Mouse (Mus musculus): ENCODE measurements around the gene Caln1. TPM values are rescaled to one million over a fixed set of nuclear protein-coding genes. Genes with fewer than 3 reads are reported as not detected.

Caln1 gene
- total RNA-seq, 2 experiments from 2014 or later, result not detected

DNA sequence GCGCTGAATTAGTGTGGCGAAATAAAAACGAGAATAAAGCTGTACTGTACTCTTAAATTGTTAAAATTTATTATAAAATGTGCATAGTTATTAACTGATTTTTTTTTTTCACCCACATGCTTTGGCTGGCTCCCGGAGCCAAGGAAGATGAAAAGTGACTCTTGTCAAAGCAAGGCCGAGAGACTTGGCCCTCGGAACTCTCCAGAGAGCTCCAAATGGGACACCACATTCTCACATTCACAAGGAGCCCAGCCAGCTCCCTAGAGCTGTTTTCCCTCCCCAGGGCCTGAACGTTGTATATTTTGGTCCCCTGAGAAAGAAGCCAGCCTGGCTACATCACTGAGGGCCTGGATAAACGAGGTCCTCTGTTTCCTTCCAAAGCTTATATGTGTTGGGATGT lies 25.1 kb downstream of the Caln1 start:
- no peak for DNase-seq

DNA sequence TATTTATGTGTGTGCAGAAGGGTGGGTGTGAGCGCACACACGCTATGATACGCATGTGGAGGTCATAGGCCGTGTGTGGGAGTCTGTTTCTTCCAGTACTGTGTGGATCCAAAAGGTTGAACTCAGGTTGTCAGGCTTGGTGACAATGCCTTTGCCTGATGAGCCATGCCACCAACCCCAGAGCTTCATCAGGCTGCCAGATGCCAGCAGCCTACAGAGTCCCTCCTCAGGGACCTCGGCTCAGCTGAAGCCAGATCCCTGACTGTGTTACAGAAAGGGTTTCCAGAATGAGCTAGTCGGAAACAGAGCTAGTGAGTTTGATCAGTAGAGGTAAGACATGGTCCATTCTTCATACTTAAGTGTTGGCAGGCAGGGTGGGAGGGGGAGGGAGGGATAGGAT lies 25.9 kb downstream of the Caln1 start:
- DNase-seq, result no peak

DNA sequence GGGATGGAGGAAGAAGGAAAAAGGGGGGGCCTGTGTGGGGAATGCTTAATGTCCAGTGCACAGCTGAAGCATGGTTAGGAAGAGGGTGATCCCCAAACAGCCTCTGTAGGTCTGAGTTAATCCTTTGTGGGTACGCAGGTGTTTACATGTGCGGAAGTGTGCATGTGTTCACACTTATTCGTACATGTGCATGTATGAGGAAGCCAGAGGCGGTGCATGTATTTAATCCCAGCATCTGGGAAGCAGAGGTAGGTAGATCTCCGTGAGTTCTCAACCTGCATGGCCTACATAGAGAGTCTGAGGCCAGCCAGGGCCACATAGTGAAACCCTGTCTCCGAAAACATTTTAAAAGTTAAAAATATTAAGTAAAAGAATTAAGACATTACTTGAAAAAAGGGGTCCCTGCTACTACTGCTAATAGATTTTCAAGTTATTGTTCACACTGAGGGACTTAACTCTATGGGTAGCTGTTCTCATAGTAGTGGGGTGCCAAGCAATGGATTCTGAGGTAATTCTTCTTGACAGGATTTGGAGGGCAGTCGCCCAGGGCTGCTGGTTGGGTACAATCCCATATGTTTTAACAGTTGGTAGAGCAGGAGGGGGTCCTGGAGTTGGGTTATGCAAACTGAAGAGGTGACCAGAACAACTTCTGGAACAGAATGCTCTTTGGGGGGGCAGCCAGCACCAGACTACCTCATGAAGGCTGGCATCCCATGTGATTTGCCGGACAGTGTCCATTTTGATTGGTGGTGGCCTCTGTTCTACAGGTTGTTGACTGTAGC lies 31.1 kb downstream of the Caln1 start:
- no peak for DNase-seq

DNA sequence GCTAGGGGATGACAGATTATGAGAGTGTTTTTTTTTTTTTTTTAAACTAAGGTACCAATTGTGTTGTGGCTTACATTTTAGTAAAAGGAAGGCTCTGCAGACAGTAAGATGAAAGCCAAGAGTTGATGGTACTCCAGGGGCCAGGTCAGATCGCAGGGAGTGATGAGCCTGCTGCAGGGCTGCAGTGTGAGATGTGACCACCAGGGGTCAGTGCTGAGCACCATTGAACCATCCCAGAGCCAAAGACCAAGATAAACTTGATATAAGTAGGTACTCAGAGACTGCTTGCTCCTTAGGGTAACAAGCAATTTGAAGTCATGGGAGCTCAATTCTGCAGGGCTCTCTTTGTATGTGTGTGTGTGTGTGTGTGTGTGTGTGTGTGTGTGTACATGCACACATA lies 35.9 kb downstream of the Caln1 start:
- DNase-seq, result peak; percentile 46

DNA sequence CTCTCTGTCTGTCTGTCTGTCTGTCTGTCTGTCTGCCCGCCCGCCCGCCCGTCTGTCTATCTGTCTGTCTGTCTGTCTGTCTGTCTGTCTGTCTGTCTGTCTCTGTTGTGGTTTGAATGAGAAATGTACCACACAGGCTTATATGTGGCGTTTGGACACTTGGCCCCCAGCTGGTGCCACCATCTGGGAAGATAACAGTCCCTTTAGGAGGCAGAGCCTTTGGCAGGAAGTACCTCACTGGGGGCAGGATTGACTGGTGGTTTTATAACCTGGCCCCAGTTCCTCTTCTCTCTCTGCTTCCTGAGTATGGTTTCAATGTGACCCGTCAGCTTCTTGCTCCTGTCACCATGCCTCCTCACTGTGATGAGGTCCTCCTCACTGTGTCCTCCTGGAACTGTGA lies 40.5 kb downstream of the Caln1 start:
- no peak for DNase-seq

DNA sequence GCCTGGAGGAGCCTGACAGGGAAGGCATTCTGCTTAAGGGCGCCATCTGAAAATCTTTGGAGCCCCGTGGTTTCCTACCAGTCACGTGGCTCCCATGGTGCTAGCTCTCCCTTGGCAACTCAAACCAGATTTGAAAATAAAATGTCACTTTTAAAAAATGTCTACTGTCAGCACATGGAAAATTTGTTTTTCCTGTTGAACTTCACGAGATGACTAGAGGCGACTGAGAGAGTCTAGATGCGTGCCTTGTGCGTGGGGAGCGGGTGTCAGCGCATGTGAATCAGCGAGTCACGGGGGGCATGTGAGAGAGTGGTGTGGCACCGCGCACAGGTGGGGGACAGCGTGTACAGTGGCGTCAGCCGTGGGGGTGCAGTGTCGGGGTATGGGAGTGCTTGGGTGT lies 42.3 kb downstream of the Caln1 start:
- no peak for DNase-seq

DNA sequence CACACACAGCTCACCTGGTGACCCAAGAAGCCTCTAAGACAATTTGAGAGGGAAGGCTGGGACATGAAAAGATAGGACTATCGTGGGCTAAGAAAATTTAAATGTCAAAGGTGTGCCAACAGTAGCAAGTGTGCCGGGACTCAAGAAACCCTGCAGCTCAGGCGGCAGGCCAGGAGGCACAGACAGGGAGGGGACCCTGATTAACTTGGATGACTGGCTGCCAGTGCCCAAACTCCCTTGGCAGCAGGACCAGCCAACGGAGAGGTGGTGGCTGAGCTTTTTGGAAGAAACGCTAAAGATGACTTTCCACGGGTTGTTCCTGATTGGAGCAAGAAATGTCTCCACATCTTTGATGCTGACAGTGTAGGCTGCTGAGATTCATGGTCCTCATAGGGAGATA lies 78.2 kb downstream of the Caln1 start:
- DNase-seq, result no peak

DNA sequence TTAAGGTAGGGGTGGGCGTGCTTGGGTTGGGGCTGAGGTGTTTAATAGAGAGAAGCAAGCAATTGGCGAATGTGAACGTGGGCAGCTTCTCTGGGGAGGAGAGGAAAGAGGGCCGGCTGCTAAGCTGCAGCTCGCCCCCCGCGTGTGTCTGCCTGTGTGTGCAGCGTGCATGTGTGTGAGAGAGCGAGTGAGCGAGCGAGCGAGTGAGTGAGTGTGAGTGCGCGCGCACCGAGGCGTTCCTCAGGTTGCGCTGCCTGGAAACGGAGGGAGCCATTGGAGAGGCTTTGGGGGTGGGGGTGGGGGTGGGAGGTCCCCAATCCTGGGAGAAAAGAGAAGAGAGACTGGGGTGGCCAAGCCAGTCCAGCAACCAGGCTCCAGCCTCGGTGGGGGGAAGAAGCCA lies 79.2 kb downstream of the Caln1 start:
- no peak for DNase-seq

DNA sequence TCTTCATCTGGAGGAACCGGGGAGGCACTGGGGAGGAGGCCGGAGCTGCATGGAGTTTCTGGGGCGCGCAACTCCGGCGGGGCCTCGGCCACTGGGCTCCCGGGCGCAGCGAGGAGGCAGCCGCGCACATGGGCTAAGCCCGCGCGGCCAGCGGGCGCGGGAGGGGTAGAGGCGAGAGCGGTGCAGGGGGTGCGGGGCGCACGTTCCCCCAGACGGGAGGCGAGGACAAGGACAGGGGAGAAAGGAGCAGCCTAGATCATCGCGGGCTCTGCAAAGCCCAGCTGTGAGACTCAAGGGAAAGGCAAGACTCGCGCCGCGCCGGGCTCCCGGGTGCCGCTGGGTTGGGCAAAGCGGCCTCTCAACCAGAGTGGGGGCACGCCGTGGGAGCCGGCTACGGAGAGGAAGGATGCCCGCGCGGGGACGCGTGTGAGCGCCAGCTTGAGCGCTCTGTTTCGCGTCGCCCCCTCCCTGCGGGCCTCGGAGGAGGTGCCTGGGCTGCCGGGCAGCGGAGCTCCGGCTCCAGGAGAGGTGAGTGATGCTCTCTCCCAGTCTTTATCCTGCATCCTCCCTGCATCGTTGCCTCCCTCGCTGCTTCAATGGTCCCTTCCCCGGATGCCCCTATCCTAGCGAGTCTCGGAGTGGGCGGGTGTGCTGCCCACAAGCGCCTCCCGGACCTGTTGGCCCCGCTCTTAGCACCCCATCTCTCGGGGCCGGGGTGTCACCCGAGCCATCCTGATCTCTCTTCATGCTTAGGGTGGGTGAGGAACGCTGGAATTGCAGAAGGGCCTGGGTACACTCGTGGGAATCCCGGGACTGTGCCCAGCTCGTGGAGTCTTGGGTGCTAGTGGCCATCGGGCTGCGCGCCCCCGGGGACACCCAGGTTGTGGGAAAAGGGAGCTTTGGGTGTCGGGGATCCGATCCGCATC lies 79.9 kb downstream of the Caln1 start:
- no peak for DNase-seq

DNA sequence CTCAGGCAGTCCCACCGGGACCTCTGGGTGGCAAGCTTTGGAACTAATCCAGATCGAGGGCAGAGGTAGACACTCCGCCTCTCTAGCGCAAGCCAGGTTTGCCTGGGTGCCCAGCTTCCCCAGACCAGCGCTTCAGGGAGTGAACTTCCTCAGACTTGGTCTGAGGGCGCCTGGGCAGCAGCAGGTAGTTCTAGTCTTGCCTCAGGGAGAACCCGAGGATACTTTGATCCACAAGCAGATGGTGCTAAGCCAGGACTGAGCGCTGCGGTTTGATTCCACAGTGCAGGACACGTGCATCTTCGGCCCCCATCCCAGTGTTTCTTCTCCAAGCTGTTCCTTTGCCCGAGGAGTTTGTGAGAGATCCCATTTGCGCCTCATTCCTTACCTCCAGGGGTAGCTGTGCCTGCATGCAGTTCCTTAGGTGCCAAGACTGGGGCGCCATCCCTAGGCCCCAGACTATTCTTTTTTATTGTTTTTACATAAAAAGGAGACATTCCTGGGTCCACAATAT lies 80.8 kb downstream of the Caln1 start:
- DNase-seq, result no peak

DNA sequence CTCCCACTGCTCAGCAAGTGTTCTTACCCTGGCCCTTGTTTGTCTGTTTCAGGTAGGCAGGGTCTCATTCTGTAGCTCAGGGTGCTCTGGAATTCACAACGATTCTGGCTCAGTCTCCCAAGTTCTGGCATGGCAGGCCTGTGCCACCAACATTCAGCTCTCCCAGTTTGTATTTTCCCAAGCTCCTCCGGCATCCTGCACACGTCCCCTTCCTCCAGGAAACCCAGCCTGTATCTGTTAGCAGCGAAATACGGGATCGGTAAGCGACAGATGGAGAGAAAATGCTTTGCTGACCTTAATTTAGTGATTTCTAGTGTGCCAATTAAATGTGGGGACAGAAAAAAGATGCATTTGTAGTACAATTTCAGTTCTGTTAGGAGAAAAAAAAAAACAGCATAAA lies 88.8 kb downstream of the Caln1 start:
- no peak for DNase-seq

DNA sequence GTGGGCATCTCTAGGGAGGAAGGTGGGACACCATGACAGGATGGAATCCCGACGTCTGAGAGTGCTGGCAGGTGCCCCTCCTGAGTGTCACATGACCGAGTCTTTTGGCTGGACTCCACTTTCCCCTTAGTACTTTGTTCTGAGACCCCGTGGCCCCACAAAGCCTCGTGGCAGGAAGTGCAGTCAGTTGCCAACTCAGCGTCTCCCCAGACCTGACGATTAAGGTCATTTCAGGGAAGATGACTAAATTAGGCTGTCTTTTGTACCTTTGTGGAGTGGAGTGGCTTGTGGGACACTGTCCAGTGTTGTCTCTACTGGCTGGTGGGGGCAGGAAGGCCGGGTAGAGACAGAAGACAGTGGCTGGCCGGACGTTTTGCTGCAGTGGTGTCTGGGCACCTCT lies 103.0 kb downstream of the Caln1 start:
- DNase-seq, result no peak

DNA sequence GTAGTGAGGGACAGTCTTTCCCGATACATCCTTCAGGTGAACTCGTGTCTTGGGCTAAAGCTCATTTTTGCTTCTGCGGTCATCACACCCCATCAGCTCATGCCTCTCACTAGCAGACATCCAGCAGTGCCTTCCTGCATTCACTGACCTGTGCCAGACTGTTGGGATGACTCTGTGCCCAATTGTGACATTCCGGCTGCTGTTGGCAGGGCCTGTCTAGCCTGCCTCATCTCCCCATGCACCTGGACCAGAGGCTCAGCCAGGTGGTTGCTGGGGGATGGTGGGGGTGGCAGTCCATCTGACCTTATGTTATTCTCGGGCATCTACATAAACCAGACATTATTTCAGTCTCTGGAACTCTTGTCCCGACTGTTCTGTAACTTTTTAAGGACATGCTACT lies 105.6 kb downstream of the Caln1 start:
- no peak for DNase-seq

DNA sequence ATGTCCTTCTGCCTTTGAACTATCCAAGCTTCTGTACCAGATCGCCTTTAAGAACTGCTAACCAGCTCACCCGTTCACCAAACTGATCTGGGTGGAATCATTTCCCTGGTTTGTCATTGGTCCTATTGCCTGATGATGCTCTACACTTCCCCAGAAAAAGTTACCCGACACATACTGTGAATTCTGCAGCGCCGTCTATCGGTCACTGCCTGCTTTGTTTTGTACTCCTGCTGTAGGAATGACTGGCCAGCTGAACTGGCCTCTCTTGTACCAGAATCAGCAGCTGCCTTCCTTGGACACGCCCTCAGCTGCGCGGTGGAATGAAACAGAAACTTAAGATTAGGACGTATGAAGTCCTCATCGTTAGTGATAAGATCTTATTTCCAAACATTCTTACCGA lies 107.5 kb downstream of the Caln1 start:
- peak; percentile 7 for DNase-seq

DNA sequence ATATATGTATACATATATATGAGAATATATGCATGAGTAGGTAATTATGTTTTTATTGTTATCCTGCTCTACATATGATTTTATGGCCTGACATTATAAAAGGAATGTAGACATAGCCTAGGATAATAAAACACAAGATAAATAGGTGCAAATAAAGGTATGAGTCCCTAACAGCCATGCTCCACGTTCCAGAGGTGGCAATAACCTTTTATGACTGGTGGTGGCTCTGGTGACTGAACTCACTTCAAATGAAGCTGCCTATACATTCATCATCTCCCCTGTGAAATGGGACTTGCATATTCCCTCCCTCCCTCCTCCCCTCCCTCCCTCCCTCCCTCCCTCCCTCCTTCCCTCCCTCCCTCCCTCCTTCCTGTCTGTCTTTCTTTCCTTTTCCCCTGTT lies 111.0 kb downstream of the Caln1 start:
- DNase-seq, result no peak

DNA sequence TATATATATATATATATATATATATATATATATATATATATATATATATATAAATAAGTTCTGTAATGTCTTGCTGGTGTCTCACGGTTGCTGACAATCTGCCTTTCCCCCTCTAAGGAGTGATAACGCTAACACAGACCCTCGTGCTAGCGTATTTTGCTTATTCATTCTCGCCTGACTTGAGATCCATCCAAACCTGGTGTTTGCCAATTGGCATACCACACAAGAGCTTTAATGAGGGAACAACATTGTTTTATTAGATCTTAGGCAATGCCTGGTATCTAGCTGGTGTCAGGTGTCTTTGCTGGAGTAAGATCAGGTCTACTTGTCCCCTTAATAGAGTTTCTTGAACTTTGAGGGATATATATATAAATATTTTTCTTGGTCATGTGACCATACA lies 122.2 kb downstream of the Caln1 start:
- no peak for DNase-seq

DNA sequence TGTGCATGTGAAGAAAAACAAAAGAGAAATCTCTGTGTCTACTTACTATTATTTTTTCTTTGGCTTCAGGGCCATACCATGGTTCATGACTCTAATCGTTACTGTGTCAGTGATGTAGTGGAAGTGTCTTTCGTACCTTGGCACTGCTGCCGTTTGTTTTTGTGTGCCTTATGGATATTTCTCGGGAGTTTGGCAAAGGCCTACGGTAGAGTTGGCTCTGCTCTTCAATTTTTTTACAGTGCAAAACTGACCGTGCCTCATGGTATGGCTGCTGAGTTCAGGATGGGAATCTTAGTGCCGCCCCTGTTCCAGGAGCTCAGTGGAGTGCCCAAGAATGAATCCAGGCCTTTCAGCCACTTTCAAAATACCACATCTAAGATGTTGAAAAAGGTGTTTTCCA lies 123.0 kb downstream of the Caln1 start:
- no peak for DNase-seq

DNA sequence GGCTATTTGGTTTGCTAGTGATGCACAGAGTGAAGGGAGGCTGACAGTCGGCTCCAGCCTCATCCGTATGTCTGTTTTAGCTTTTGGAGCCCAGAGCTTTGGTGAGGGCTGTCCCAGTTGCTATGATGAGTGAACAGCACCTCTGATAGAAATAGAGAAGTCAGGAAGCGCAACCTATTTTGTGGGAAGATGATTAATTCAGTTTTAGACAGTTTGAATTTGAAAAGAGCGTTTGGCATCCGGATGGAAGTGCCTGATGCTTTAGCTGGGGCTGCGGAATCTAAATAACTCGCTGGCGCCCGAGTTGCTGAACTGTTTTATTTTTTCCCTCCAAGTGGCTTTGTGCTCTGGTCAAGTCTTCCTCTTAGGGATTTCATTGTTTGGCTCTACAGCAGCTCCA lies 133.3 kb downstream of the Caln1 start:
- DNase-seq, result no peak

DNA sequence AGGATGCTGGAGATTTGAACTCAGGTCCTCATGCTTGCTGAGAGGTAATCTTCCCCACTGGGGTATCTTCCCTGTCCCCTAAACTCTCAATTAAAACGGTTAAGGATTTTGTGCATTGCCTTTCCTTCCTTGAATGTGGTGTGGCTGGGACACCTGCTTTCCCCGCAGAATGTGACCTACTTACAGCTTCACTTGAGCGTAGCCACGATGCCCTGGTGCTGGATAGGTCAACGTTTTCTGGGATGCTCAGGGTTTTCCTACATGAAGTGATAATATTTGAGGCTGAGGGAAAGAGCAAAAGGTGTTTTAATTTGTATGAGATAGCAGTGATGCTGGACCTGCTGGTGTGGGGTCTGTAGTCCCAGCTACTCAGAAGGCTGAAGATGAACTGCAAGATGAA lies 135.6 kb downstream of the Caln1 start:
- DNase-seq, result no peak

DNA sequence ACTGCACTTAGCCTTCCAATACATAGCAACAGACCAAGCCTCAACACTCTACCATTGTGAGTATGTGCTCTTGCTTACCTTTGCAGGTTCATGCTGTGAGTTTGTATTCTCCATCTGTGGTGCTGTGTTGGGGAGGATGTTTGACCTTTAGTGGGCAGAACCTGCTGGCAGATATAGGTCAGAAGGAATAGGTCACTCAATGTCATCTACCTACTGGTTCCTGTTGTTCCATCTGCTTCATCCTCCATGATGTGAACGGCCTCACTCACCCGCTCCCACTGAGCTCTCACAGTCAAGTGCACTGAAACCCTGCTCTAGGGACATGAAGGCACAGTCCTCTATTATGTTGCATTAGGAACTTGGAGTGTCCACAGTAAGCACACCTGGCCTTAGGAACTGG lies 141.3 kb downstream of the Caln1 start:
- no peak for DNase-seq

DNA sequence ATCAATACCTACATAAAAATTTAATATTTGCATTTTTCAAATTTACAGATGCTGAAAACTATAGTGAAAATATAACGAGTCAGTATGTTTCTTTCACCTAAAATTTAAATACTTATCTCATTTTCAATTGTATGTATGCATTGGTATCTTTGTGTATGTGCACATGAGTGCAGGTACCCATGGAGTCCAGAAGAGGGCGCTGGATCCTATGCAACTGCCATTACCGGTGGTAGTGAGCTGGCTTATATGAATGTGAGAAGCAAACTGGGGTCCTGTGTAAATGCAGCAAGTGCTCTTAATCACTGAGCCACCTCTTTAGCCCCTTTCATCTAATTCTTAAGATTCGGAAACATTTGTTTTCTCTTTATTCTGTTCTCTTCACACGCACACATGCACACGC lies 146.1 kb downstream of the Caln1 start:
- no peak for DNase-seq

DNA sequence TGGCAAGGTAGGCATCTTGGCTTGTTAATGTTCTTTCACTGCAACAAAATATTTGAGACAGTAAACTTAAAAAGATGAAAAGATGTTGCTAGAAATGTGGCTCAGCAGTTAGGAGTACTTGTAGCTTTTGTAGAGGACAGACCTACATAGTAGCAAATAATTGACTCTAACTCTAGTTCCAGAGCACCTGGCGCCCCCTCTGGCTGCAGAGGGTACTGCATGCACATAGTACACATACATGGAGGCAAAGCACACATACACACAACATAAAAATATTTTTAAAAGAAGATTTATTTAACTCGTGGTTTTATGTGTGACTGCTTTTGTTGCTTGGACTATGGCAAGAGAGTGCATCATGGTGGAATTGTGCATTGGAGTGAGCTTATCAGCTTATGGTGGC lies 151.3 kb downstream of the Caln1 start:
- DNase-seq, result no peak

DNA sequence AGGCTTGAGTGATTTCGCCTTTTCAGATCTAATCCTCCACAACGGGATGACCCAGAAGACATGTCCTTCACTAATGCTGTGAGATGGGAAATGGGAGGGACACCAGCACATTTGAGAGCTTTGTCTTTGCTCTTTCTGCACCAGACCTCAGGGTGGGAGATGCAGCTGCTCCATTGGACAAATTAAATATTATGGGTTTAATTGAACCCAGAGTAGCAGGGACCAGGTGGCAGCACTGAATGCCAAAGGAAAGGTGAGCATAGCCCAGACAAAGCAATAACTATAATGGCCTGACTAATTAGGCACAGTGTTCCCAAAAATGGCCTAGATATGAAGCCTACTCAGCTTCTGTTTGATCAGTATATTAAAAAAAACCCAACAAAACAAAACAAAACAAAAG lies 158.2 kb downstream of the Caln1 start:
- no peak for DNase-seq

DNA sequence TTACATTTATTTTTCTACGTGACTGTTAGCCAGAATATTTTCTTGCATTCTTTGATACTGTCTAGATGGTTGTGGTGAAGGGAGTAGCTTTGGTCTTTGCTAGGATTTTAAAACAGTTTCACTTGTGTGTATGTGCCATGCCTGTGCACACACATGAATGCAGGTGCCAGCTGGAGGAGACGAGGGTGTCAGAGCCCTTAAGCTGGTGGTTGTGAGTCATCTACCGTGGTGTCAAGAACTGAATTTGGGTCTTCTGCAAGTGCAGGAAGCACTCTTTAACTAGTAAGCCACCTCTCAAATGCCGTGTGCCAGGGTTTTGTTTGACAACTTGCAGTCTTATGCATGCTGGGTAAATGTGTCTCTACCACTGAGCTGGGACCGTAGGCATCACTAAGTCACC lies 178.2 kb downstream of the Caln1 start:
- no peak for DNase-seq

All from heart, postnatal 4 days (tissue).